Mouse (Mus musculus) myocyte (in vitro differentiated cells): ENCODE results near the gene B4gat1. TPM values are rescaled to one million over a fixed set of nuclear protein-coding genes. Genes with fewer than 3 reads are reported as not detected.
A peak's percentile ranks its signal among the peaks of the same experiment; 100 is the strongest.

Source experiments
- H3K27me3 ChIP-seq: one replicate; pipeline ENCODE4 v1.6.1; 2011; ENCODE audit not compliant: control insufficient read depth, insufficient read depth, insufficient read length
- H3K36me3 ChIP-seq: one replicate; pipeline ENCODE4 v1.6.1; 2011; ENCODE audit not compliant: control insufficient read depth, insufficient read depth
- H3K4me2 ChIP-seq: one replicate; pipeline ENCODE4 v1.6.1; 2011; ENCODE audit warnings: low read depth, control low read depth
- H3K4me3 ChIP-seq: one replicate; pipeline ENCODE4 v1.5.1; 2011; ENCODE audit warnings: mild to moderate bottlenecking, control low read depth, moderate library complexity
- H3K79me2 ChIP-seq: one replicate; pipeline ENCODE4 v1.6.1; 2011; ENCODE audit not compliant: control insufficient read depth, insufficient read depth
- H3ac ChIP-seq: one replicate; pipeline ENCODE4 v1.6.1; 2011; ENCODE audit not compliant: control insufficient read depth, insufficient read length
- CEBPB ChIP-seq: IDR thresholded peaks from 2 replicates; pipeline ENCODE4 v1.6.1; 2011; ENCODE audit warnings: mild to moderate bottlenecking, moderate library complexity; ENCODE audit not compliant: poor library complexity, insufficient read depth, severe bottlenecking
- E2F4 ChIP-seq: IDR thresholded peaks from one replicate; pipeline ENCODE4 v1.6.1; 2011; ENCODE audit warnings: mild to moderate bottlenecking, control low read depth, moderate library complexity; ENCODE audit not compliant: insufficient read depth
- MAX ChIP-seq: IDR thresholded peaks from one replicate; pipeline ENCODE4 v1.6.1; 2011; ENCODE audit warnings: low read depth, mild to moderate bottlenecking, control low read depth
- MYOD1 ChIP-seq, 3 experiments: IDR thresholded peaks; one replicate each; pipeline ENCODE4 v1.6.1; 2011; ENCODE audit warnings: control low read depth in 2 of 3, low read depth in 2 of 3, mild to moderate bottlenecking in 2 of 3, moderate library complexity in 1 of 3; ENCODE audit not compliant: insufficient read length in 2 of 3, control insufficient read depth in 1 of 3
- MYOG ChIP-seq, 3 experiments: IDR thresholded peaks; one replicate each; pipeline ENCODE4 v1.6.1; 2011; ENCODE audit warnings: control low read depth in 2 of 3, low read depth in 2 of 3, mild to moderate bottlenecking in 2 of 3; ENCODE audit not compliant: insufficient read length in 2 of 3, control insufficient read depth in 1 of 3, insufficient read depth in 1 of 3
- POLR2A ChIP-seq: IDR thresholded peaks from one replicate; pipeline ENCODE4 v1.6.1; 2011; ENCODE audit warnings: low read depth, mild to moderate bottlenecking, control low read depth, moderate library complexity; ENCODE audit not compliant: insufficient read length
- POLR2AphosphoS2 ChIP-seq: IDR thresholded peaks from one replicate; pipeline ENCODE4 v1.6.1; 2011; ENCODE audit warnings: low read depth, control low read depth; ENCODE audit not compliant: insufficient read length
- REST ChIP-seq: IDR thresholded peaks from one replicate; pipeline ENCODE4 v1.6.1; 2011; ENCODE audit warnings: mild to moderate bottlenecking, control low read depth, moderate library complexity; ENCODE audit not compliant: insufficient read depth, insufficient read length
- SRF ChIP-seq: IDR thresholded peaks from one replicate; pipeline ENCODE4 v1.6.1; 2011; ENCODE audit warnings: low read depth; ENCODE audit not compliant: control insufficient read depth, insufficient read length
- TCF12 ChIP-seq: IDR thresholded peaks from one replicate; pipeline ENCODE4 v1.6.1; 2011; ENCODE audit warnings: mild to moderate bottlenecking, control low read depth; ENCODE audit not compliant: poor library complexity, insufficient read depth, severe bottlenecking
- TCF3 ChIP-seq: IDR thresholded peaks from one replicate; pipeline ENCODE4 v1.6.1; 2011; ENCODE audit warnings: low read depth, control low read depth; ENCODE audit not compliant: insufficient read length
- USF1 ChIP-seq: IDR thresholded peaks from one replicate; pipeline ENCODE4 v1.6.1; 2011; ENCODE audit warnings: low read depth, mild to moderate bottlenecking, control low read depth, moderate library complexity
- polyA plus RNA-seq: library from polyadenylated mRNA; unstranded; fragments of >200 nt; fragmentation: generic; extraction: Trizol; gene quantifications from one replicate; pipeline ENCODE4 v1.2.1, GENCODE M21; 2012; ENCODE audit warnings: missing spikeins

Gene B4gat1
- polyA plus RNA-seq, 1 experiment: 46.7 TPM

- Histone ChIP-seq H3K4me3 (no peak overlapping the region), H3K27me3 (no peaks in the 10 kb centered on the region), H3K36me3 (no peaks in the 10 kb centered on the region), H3ac (no peak overlapping the region), H3K4me2 (no peak overlapping the region), H3K79me2 (no peaks in the 10 kb centered on the region)
- no peak for TF ChIP-seq POLR2AphosphoS2
- TF ChIP-seq MYOG (IDR thresholded peaks at IDR 0.05; ENCODE audit: control insufficient read depth in 1 of 3, insufficient read depth in 1 of 3, insufficient read length in 2 of 3, low read depth in 2 of 3): no peak
- no peak for TF ChIP-seq E2F4
- TF ChIP-seq USF1: no peak
- no peak for TF ChIP-seq POLR2A
- no peak for TF ChIP-seq MAX
- TF ChIP-seq CEBPB: no peak
- no peak for TF ChIP-seq TCF12
- no peak for TF ChIP-seq SRF
- no peak for TF ChIP-seq REST
- no peak for TF ChIP-seq TCF3
- TF ChIP-seq MYOD1 (IDR thresholded peaks at IDR 0.05; ENCODE audit: control insufficient read depth in 1 of 3, insufficient read length in 2 of 3, low read depth in 2 of 3): no peak
Observed at GRCm38 (mm10) chr19:5069978-5070377, 31.4 kb downstream of the B4gat1 start.

- no peaks in the 10 kb centered on the region for H3K79me2 ChIP-seq
- no peak overlapping the region for H3ac ChIP-seq
- no peaks in the 10 kb centered on the region for H3K36me3 ChIP-seq
- TF ChIP-seq MYOD1 (IDR thresholded peaks at IDR 0.05; ENCODE audit: control insufficient read depth in 1 of 3, insufficient read length in 2 of 3, low read depth in 2 of 3) (no peak), USF1 (no peak), MYOG (IDR thresholded peaks at IDR 0.05; ENCODE audit: control insufficient read depth in 1 of 3, insufficient read depth in 1 of 3, insufficient read length in 2 of 3, low read depth in 2 of 3) (no peak), SRF (no peak), E2F4 (no peak), POLR2AphosphoS2 (no peak), POLR2A (no peak), REST (no peak), CEBPB (no peak), MAX (no peak), TCF12 (no peak), TCF3 (no peak)
- peak overlapping the region; percentile 29 for H3K4me3 ChIP-seq
- H3K4me2 ChIP-seq: peak overlapping the region; percentile 97
- no peaks in the 10 kb centered on the region for H3K27me3 ChIP-seq
Observed at GRCm38 (mm10) chr19:5071077-5071476, 32.5 kb downstream of the B4gat1 start.

GRCm38 (mm10) chr19:5071545-5072369, 33.1 kb downstream of the B4gat1 start:
- Histone ChIP-seq H3ac (no peak overlapping the region), H3K27me3 (no peaks in the 10 kb centered on the region), H3K79me2 (no peaks in the 10 kb centered on the region), H3K36me3 (no peaks in the 10 kb centered on the region), H3K4me3 (peak overlapping the region; percentile 29), H3K4me2 (peak overlapping the region; percentile 97)
- TF ChIP-seq USF1 (no peak), POLR2A (peak; percentile 33)

- peak overlapping the region; percentile 97 for H3K4me2 ChIP-seq
- no peak for TF ChIP-seq CEBPB
- TF ChIP-seq USF1: peak; percentile 51
- no peak for TF ChIP-seq TCF3
- no peak for TF ChIP-seq TCF12
- TF ChIP-seq MYOD1 (IDR thresholded peaks at IDR 0.05; ENCODE audit: control insufficient read depth in 1 of 3, insufficient read length in 2 of 3, low read depth in 2 of 3): no peak
- no peak for TF ChIP-seq SRF
- no peak for TF ChIP-seq MYOG (IDR thresholded peaks at IDR 0.05; ENCODE audit: control insufficient read depth in 1 of 3, insufficient read depth in 1 of 3, insufficient read length in 2 of 3, low read depth in 2 of 3)
- H3K27me3 ChIP-seq: no peaks in the 10 kb centered on the region
- H3ac ChIP-seq: no peak overlapping the region
- no peaks in the 10 kb centered on the region for H3K79me2 ChIP-seq
- H3K36me3 ChIP-seq: no peaks in the 10 kb centered on the region
- H3K4me3 ChIP-seq: peak overlapping the region; percentile 29
Observed at GRCm38 (mm10) chr19:5072389-5073019, 33.9 kb downstream of the B4gat1 start.

GRCm38 (mm10) chr19:5073028-5073427, 34.4 kb downstream of the B4gat1 start:
- Histone ChIP-seq H3K4me2 (peak overlapping the region; percentile 97), H3K4me3 (peak overlapping the region; percentile 29), H3K27me3 (no peaks in the 10 kb centered on the region), H3K79me2 (no peaks in the 10 kb centered on the region), H3K36me3 (no peaks in the 10 kb centered on the region), H3ac (no peak overlapping the region)
- TF ChIP-seq USF1 (no peak), SRF (no peak), CEBPB (no peak), TCF3 (no peak), TCF12 (no peak), POLR2AphosphoS2 (no peak), E2F4 (no peak), MYOG (IDR thresholded peaks at IDR 0.05; ENCODE audit: control insufficient read depth in 1 of 3, insufficient read depth in 1 of 3, insufficient read length in 2 of 3, low read depth in 2 of 3) (no peak), POLR2A (no peak), REST (no peak)
